Mouse (Mus musculus) neutrophil, adult 5-6 weeks (primary cell): Measurements from ENCODE around the gene Dnmt3c. TPM values are rescaled to one million over a fixed set of nuclear protein-coding genes. Genes with fewer than 3 reads are reported as not detected.
A peak's percentile ranks its signal among the peaks of the same experiment; 100 is the strongest.
"Not testable (repeated sequence)": the region's sequence is repeated elsewhere in the genome, so short reads cannot be mapped to it uniquely, and the experiment has no call there.

ENCODE experiments used
- ATAC-seq: fragments of 151-379, 151-347 bp; 2 replicates; pipeline ENCODE4 v1.8.0; 2017; ENCODE audit warnings: mild to moderate bottlenecking, moderate TSS enrichment; ENCODE audit not compliant: insufficient number of reproducible peaks, poor library complexity, low FRiP score, severe bottlenecking; ENCODE audit errors: extremely low read depth
- total RNA-seq: library from RNA; stranded (forward); fragments of 200-1000 nt; gene quantifications from 2 replicates; pipeline ENCODE4 v1.2.3, GENCODE M21; 2017

Gene Dnmt3c
- total RNA-seq: not detected in 2 replicates

GRCm38 (mm10) chr2:153696352-153696751, at the start of gene Dnmt3c:
Gene Dnmt3c, plus strand, starts transcription at chr2:153696652.
- no peak for ATAC-seq

GRCm38 (mm10) chr2:153648773-153649297, 47.6 kb upstream of the Dnmt3c start:
- no peak for ATAC-seq

- ATAC-seq: peak; percentile 52
Observed at GRCm38 (mm10) chr2:153649298-153650013, 47.0 kb upstream of the Dnmt3c start, which contains the start of gene Dnmt3b. Gene Dnmt3b, plus strand, starts transcription at chr2:153649450.

GRCm38 (mm10) chr2:153650014-153650687, 46.3 kb upstream of the Dnmt3c start:
- ATAC-seq: no peak

GRCm38 (mm10) chr2:153651681-153652080, 44.8 kb upstream of the Dnmt3c start:
- ATAC-seq: no peak

- not testable (repeated sequence) for ATAC-seq
Observed at GRCm38 (mm10) chr2:153657659-153658058, 38.8 kb upstream of the Dnmt3c start.

GRCm38 (mm10) chr2:153660616-153661015, 35.8 kb upstream of the Dnmt3c start:
- no peak for ATAC-seq

GRCm38 (mm10) chr2:153665401-153665800, 31.1 kb upstream of the Dnmt3c start:
- no peak for ATAC-seq

GRCm38 (mm10) chr2:153668754-153669376, 27.6 kb upstream of the Dnmt3c start:
- no peak for ATAC-seq

GRCm38 (mm10) chr2:153670111-153670510, 26.3 kb upstream of the Dnmt3c start:
- ATAC-seq: no peak

GRCm38 (mm10) chr2:153672619-153673018, 23.8 kb upstream of the Dnmt3c start:
- ATAC-seq: no peak

GRCm38 (mm10) chr2:153675364-153675763, 21.1 kb upstream of the Dnmt3c start:
- not testable (repeated sequence) for ATAC-seq

- no peak for ATAC-seq
Observed at GRCm38 (mm10) chr2:153676944-153677343, 19.5 kb upstream of the Dnmt3c start.

- ATAC-seq: no peak
Observed at GRCm38 (mm10) chr2:153677550-153677949, 18.9 kb upstream of the Dnmt3c start.

- ATAC-seq: no peak
Observed at GRCm38 (mm10) chr2:153679959-153680358, 16.5 kb upstream of the Dnmt3c start.

- not testable (repeated sequence) for ATAC-seq
Observed at GRCm38 (mm10) chr2:153693413-153693812, 3.0 kb upstream of the Dnmt3c start.

- peak; percentile 51; the same call in 1 of the 2 replicates for ATAC-seq
Observed at GRCm38 (mm10) chr2:153694462-153695085, 1.9 kb upstream of the Dnmt3c start.

GRCm38 (mm10) chr2:153703389-153703788, 6.9 kb downstream of the Dnmt3c start:
- no peak for ATAC-seq

- ATAC-seq: no peak
Observed at GRCm38 (mm10) chr2:153710701-153711330, 14.4 kb downstream of the Dnmt3c start.
